Mouse (Mus musculus) limb, embryonic 11.5 days (tissue): Measurements from ENCODE around the gene Scrg1. TPM values are rescaled to one million over a fixed set of nuclear protein-coding genes. Genes with fewer than 3 reads are reported as not detected.

Source experiments
- ATAC-seq: fragments of 200-750 bp; cut with Nextera tagmentation; 2 replicates; pipeline ENCODE4 v1.8.0; 2017; ENCODE audit warnings: low read depth; ENCODE audit not compliant: insufficient number of reproducible peaks, low FRiP score, low TSS enrichment
- DNase-seq: peaks from one replicate; pipeline ENCODE4 v3.0.0-alpha.2; 2015; ENCODE audit warnings: low spot score
- H3K27ac ChIP-seq: fragments of 300-500 bp; sonication (generic); replicated peaks from 2 replicates; pipeline ENCODE4 v1.5.1; 2014; ENCODE audit warnings: low read depth, mild to moderate bottlenecking, low read length
- H3K27me3 ChIP-seq: fragments of 300-500 bp; sonication (generic); 2 replicates; pipeline ENCODE4 v1.6.1; 2014; ENCODE audit warnings: mild to moderate bottlenecking, low read length, mixed read lengths; ENCODE audit not compliant: control insufficient read depth, insufficient read depth
- H3K36me3 ChIP-seq: fragments of 300-500 bp; sonication (generic); 2 replicates; pipeline ENCODE4 v1.6.1; 2014; ENCODE audit warnings: mild to moderate bottlenecking, low read length, moderate library complexity, mixed read lengths; ENCODE audit not compliant: control insufficient read depth, insufficient read depth
- H3K4me1 ChIP-seq: fragments of 300-500 bp; sonication (generic); 2 replicates; pipeline ENCODE4 v1.6.1; 2014; ENCODE audit warnings: low read length, mixed read lengths; ENCODE audit not compliant: control insufficient read depth, insufficient read depth
- H3K4me2 ChIP-seq: fragments of 300-500 bp; sonication (generic); 2 replicates; pipeline ENCODE4 v1.6.1; 2014; ENCODE audit warnings: low read depth, mild to moderate bottlenecking, moderate library complexity; ENCODE audit not compliant: severe bottlenecking
- H3K4me3 ChIP-seq: fragments of 300-500 bp; sonication (generic); 2 replicates; pipeline ENCODE4 v1.5.1; 2014; ENCODE audit warnings: low read depth, low read length
- H3K9ac ChIP-seq: fragments of 300-500 bp; sonication (generic); 2 replicates; pipeline ENCODE4 v1.6.1; 2014; ENCODE audit warnings: mild to moderate bottlenecking, low read length
- H3K9me3 ChIP-seq: fragments of 300-500 bp; sonication (generic); 2 replicates; pipeline ENCODE4 v1.6.1; 2016; ENCODE audit warnings: low read length; ENCODE audit not compliant: control insufficient read depth
- WGBS: fragments of 180-500 bp; shearing (Covaris S2); extraction: QIAGEN DNeasy Blood & Tissue Kit; methylation state at CpG from one replicate; pipeline ENCODE4 v1.1.7; 2014; 5-methylcytosine and 5-hydroxymethylcytosine counted together
- polyA plus RNA-seq: library from polyadenylated mRNA; unstranded; fragments of >200 nt; fragmentation: Nextera tagmentation; extraction: Ambion mirVana; gene quantifications from 2 replicates; pipeline ENCODE4 v1.2.1, GENCODE M21; 2014

The Scrg1 gene
- polyA plus RNA-seq, 1 experiment from 2014 or later = 1.1 TPM

GRCm38 (mm10) chr8:57462839-57463238 is 7.1 kb downstream of the Scrg1 start:
- WGBS = 75% methylated on average over 1 of the region's 1 CpGs
- no peak overlapping the region for H3K27ac ChIP-seq
- H3K9ac ChIP-seq = no peak overlapping the region
- H3K9me3 ChIP-seq = no peaks in the 10 kb centered on the region
- no peak overlapping the region for H3K4me2 ChIP-seq
- ATAC-seq (no peak), DNase-seq (no peak)
- no peaks in the 10 kb centered on the region for H3K27me3 ChIP-seq
- no peak overlapping the region for H3K4me3 ChIP-seq
- H3K36me3 ChIP-seq = no peaks in the 10 kb centered on the region
- no peaks in the 10 kb centered on the region for H3K4me1 ChIP-seq

GRCm38 (mm10) chr8:57463757-57464156 is 8.0 kb downstream of the Scrg1 start:
- Histone ChIP-seq H3K4me2 (no peak overlapping the region), H3K4me3 (no peak overlapping the region), H3K9me3 (no peaks in the 10 kb centered on the region), H3K36me3 (no peaks in the 10 kb centered on the region), H3K27ac (no peak overlapping the region), H3K9ac (no peak overlapping the region), H3K4me1 (no peaks in the 10 kb centered on the region), H3K27me3 (no peaks in the 10 kb centered on the region)
- ATAC-seq (no peak), DNase-seq (no peak)
- WGBS = 91% methylated on average over 3 of the region's 3 CpGs

DNA sequence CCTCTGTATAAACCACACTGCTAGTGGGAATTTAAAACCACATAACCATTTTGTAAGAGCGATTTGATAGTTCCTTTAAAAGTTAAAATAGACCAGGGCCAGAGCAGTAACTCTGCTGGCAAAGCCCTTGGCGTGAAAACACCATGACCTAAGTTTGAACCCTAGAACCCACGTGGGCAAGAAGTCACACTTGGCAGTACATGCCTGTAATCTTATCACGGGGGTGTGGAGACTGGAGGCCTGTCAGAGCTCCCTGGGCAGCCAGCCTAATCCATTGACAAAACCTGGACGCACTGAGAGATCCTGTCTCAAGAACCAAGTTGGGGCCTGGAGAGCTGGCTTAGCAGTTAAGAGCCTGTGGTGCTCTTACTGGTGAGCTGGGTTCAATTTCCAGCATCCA is 12.9 kb downstream of the Scrg1 start:
- ATAC-seq = no peak
- Histone ChIP-seq H3K9ac (no peak overlapping the region), H3K4me2 (no peak overlapping the region), H3K4me3 (no peak overlapping the region), H3K27me3 (no peaks in the 10 kb centered on the region), H3K4me1 (no peaks in the 10 kb centered on the region), H3K9me3 (no peaks in the 10 kb centered on the region), H3K36me3 (no peaks in the 10 kb centered on the region), H3K27ac (no peak overlapping the region)
- WGBS = 54% methylated on average over 5 of the region's 5 CpGs
- DNase-seq = no peak

- H3K4me3 ChIP-seq = no peak overlapping the region
- no peak overlapping the region for H3K9ac ChIP-seq
- H3K27ac ChIP-seq = no peak overlapping the region
- H3K27me3 ChIP-seq = no peaks in the 10 kb centered on the region
- WGBS = 90% methylated on average over 5 of the region's 5 CpGs
- H3K4me2 ChIP-seq = no peak overlapping the region
- H3K36me3 ChIP-seq = no peaks in the 10 kb centered on the region
- ATAC-seq (no peak), DNase-seq (no peak)
- H3K4me1 ChIP-seq = no peaks in the 10 kb centered on the region
- H3K9me3 ChIP-seq = no peaks in the 10 kb centered on the region
Observed at GRCm38 (mm10) chr8:57470863-57471262, 15.1 kb downstream of the Scrg1 start.

DNA sequence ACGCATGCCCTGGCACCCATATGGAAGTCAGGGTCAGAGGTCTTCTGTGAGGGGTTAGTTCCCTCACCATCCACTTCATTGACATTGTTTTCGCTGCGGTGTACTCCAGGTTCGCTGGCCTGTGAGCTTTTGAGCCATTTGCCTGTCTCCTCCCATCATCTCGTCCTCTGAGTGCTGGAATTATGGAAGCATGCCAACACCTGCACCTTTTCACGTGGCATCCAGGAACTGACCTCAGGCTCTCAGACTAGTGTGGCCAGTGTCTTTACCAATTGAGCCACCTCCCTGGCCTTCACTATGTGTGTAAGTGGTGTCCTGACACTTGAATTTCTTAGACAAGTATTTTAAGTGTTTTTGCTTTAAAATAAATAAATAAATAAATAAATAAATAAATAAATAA is 18.0 kb downstream of the Scrg1 start:
- H3K27ac ChIP-seq = no peak overlapping the region
- DNase-seq = no peak
- 82% methylated on average over 6 of the region's 6 CpGs for WGBS
- H3K36me3 ChIP-seq = no peaks in the 10 kb centered on the region
- no peak for ATAC-seq
- no peak overlapping the region for H3K4me3 ChIP-seq
- no peaks in the 10 kb centered on the region for H3K27me3 ChIP-seq
- no peak overlapping the region for H3K4me2 ChIP-seq
- no peaks in the 10 kb centered on the region for H3K4me1 ChIP-seq
- no peak overlapping the region for H3K9ac ChIP-seq
- H3K9me3 ChIP-seq = no peaks in the 10 kb centered on the region

DNA sequence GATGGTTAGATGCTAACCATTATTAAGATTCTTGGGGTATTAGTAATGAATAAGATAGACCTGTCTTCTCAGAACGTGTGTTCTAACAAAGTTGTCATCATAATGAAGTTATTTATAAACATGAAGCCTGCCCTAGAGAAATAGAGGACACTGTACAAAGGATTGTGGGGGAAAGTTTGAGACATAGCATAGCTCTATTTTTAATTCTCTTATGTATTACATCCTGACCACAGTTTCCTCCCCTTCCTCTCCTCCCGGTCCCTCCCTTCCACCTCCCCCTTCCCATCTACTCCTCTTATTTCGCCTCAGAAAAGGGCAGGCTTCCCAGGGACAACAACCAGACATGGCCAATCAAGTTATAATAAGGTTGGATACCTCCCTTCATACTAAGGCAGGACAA is 22.7 kb downstream of the Scrg1 start:
- H3K4me3 ChIP-seq = no peak overlapping the region
- WGBS = 79% methylated on average over 3 of the region's 3 CpGs
- H3K4me2 ChIP-seq = no peak overlapping the region
- no peaks in the 10 kb centered on the region for H3K9me3 ChIP-seq
- no peaks in the 10 kb centered on the region for H3K4me1 ChIP-seq
- H3K27ac ChIP-seq = no peak overlapping the region
- H3K9ac ChIP-seq = no peak overlapping the region
- DNase-seq (no peak), ATAC-seq (no peak)
- H3K27me3 ChIP-seq = no peaks in the 10 kb centered on the region
- H3K36me3 ChIP-seq = peaks cover 9% of the 10 kb centered on the region

DNA sequence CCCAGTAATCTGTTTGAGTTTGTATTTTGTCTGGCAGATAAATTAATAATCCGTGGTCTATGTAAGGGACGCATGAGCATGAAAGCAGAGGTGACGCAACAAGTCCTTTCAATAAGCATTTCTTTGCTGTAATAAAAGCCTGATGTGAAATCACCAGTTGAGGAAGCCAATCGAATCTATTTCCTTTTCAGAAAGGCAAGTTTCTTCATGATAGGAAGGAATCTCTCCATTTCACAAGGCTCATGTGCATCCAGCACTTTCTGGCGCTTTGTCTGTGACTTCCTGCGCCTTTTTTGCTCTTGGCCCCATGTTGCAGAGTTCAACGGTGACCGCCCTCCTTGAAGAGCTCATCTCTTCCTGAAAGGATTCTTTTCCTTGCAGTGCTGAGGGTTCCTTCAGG is 24.0 kb downstream of the Scrg1 start:
- H3K4me3 ChIP-seq = no peak overlapping the region

GRCm38 (mm10) chr8:57480606-57481005 is 24.9 kb downstream of the Scrg1 start:
- no peak overlapping the region for H3K4me3 ChIP-seq
- H3K36me3 ChIP-seq = peaks cover 11% of the 10 kb centered on the region
- DNase-seq (no peak), ATAC-seq (no peak)
- peaks cover 4% of the 10 kb centered on the region; the same call in 1 of the 2 replicates for H3K4me1 ChIP-seq
- no peak overlapping the region for H3K9ac ChIP-seq
- H3K4me2 ChIP-seq = no peak overlapping the region
- no peaks in the 10 kb centered on the region for H3K9me3 ChIP-seq
- no peaks in the 10 kb centered on the region for H3K27me3 ChIP-seq
- H3K27ac ChIP-seq = no peak overlapping the region
- 92% methylated on average over 4 of the region's 4 CpGs for WGBS

More for the DNA sequence above, 24.0 kb downstream of the Scrg1 start:
- ATAC-seq (no peak), DNase-seq (no peak)
- H3K27me3 ChIP-seq = no peaks in the 10 kb centered on the region
- no peak overlapping the region for H3K9ac ChIP-seq
- H3K4me1 ChIP-seq = no peaks in the 10 kb centered on the region
- H3K27ac ChIP-seq = no peak overlapping the region
- 94% methylated on average over 8 of the region's 8 CpGs for WGBS
- peaks cover 9% of the 10 kb centered on the region for H3K36me3 ChIP-seq
- no peak overlapping the region for H3K4me2 ChIP-seq
- no peaks in the 10 kb centered on the region for H3K9me3 ChIP-seq
